Mouse (Mus musculus) myocyte (in vitro differentiated cells): ENCODE data around the gene Arhgef26. TPM values are rescaled to one million over a fixed set of nuclear protein-coding genes. Genes with fewer than 3 reads are reported as not detected.

Experiments used
- H3K27me3 ChIP-seq: one replicate; pipeline ENCODE4 v1.6.1; 2011; ENCODE audit not compliant: control insufficient read depth, insufficient read depth, insufficient read length
- H3K36me3 ChIP-seq: one replicate; pipeline ENCODE4 v1.6.1; 2011; ENCODE audit not compliant: control insufficient read depth, insufficient read depth
- H3K4me2 ChIP-seq: one replicate; pipeline ENCODE4 v1.6.1; 2011; ENCODE audit warnings: low read depth, control low read depth
- H3K4me3 ChIP-seq: one replicate; pipeline ENCODE4 v1.5.1; 2011; ENCODE audit warnings: mild to moderate bottlenecking, control low read depth, moderate library complexity
- H3K79me2 ChIP-seq: one replicate; pipeline ENCODE4 v1.6.1; 2011; ENCODE audit not compliant: control insufficient read depth, insufficient read depth
- H3ac ChIP-seq: one replicate; pipeline ENCODE4 v1.6.1; 2011; ENCODE audit not compliant: control insufficient read depth, insufficient read length
- CEBPB ChIP-seq: IDR thresholded peaks from 2 replicates; pipeline ENCODE4 v1.6.1; 2011; ENCODE audit warnings: mild to moderate bottlenecking, moderate library complexity; ENCODE audit not compliant: poor library complexity, insufficient read depth, severe bottlenecking
- E2F4 ChIP-seq: IDR thresholded peaks from one replicate; pipeline ENCODE4 v1.6.1; 2011; ENCODE audit warnings: mild to moderate bottlenecking, control low read depth, moderate library complexity; ENCODE audit not compliant: insufficient read depth
- MAX ChIP-seq: IDR thresholded peaks from one replicate; pipeline ENCODE4 v1.6.1; 2011; ENCODE audit warnings: low read depth, mild to moderate bottlenecking, control low read depth
- MYOD1 ChIP-seq, 3 experiments: IDR thresholded peaks; one replicate each; pipeline ENCODE4 v1.6.1; 2011; ENCODE audit warnings: control low read depth in 2 of 3, low read depth in 2 of 3, mild to moderate bottlenecking in 2 of 3, moderate library complexity in 1 of 3; ENCODE audit not compliant: insufficient read length in 2 of 3, control insufficient read depth in 1 of 3
- MYOG ChIP-seq, 3 experiments: IDR thresholded peaks; one replicate each; pipeline ENCODE4 v1.6.1; 2011; ENCODE audit warnings: control low read depth in 2 of 3, low read depth in 2 of 3, mild to moderate bottlenecking in 2 of 3; ENCODE audit not compliant: insufficient read length in 2 of 3, control insufficient read depth in 1 of 3, insufficient read depth in 1 of 3
- POLR2A ChIP-seq: IDR thresholded peaks from one replicate; pipeline ENCODE4 v1.6.1; 2011; ENCODE audit warnings: low read depth, mild to moderate bottlenecking, control low read depth, moderate library complexity; ENCODE audit not compliant: insufficient read length
- POLR2AphosphoS2 ChIP-seq: IDR thresholded peaks from one replicate; pipeline ENCODE4 v1.6.1; 2011; ENCODE audit warnings: low read depth, control low read depth; ENCODE audit not compliant: insufficient read length
- REST ChIP-seq: IDR thresholded peaks from one replicate; pipeline ENCODE4 v1.6.1; 2011; ENCODE audit warnings: mild to moderate bottlenecking, control low read depth, moderate library complexity; ENCODE audit not compliant: insufficient read depth, insufficient read length
- SRF ChIP-seq: IDR thresholded peaks from one replicate; pipeline ENCODE4 v1.6.1; 2011; ENCODE audit warnings: low read depth; ENCODE audit not compliant: control insufficient read depth, insufficient read length
- TCF12 ChIP-seq: IDR thresholded peaks from one replicate; pipeline ENCODE4 v1.6.1; 2011; ENCODE audit warnings: mild to moderate bottlenecking, control low read depth; ENCODE audit not compliant: poor library complexity, insufficient read depth, severe bottlenecking
- TCF3 ChIP-seq: IDR thresholded peaks from one replicate; pipeline ENCODE4 v1.6.1; 2011; ENCODE audit warnings: low read depth, control low read depth; ENCODE audit not compliant: insufficient read length
- USF1 ChIP-seq: IDR thresholded peaks from one replicate; pipeline ENCODE4 v1.6.1; 2011; ENCODE audit warnings: low read depth, mild to moderate bottlenecking, control low read depth, moderate library complexity
- polyA plus RNA-seq: library from polyadenylated mRNA; unstranded; fragments of >200 nt; fragmentation: generic; extraction: Trizol; gene quantifications from one replicate; pipeline ENCODE4 v1.2.1, GENCODE M21; 2012; ENCODE audit warnings: missing spikeins

The Arhgef26 gene
- polyA plus RNA-seq, result 4.1 TPM

- no peak for TF ChIP-seq MAX
- no peak for TF ChIP-seq CEBPB
- no peak for TF ChIP-seq REST
- Histone ChIP-seq H3K27me3 (no peaks in the 10 kb centered on the region), H3ac (peak within 1 kb of the TSS; percentile 48), H3K36me3 (no peaks in the 10 kb centered on the region), H3K79me2 (no peaks in the 10 kb centered on the region), H3K4me3 (peak within 1 kb of the TSS; percentile 55), H3K4me2 (peak within 1 kb of the TSS; percentile 87)
Observed at GRCm38 (mm10) chr3:62338044-62338443, at the start of gene Arhgef26. Arhgef26 (plus strand) TSS chr3:62338344.

DNA sequence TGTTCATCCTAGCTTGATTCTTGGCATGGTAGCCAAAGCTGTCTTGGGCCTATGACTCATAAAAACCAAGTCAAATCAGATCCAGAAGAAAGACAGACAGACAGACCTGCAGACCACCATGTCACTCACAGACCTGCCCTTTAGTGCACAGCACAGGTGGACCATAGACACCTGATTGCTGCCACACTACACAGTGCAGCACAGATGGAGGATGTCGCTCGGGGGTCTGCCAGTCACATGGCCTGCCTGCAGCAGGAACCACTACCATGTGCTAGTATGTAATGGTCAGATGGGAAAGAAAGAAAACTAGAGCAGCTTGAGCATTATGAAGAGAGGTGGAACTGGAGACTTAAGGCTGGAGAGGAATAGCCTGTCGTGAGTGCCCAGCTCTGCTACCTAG is 27.7 kb upstream of the Arhgef26 start:
- no peak overlapping the region for H3ac ChIP-seq
- TF ChIP-seq TCF12 (no peak), MAX (no peak), MYOG (IDR thresholded peaks at IDR 0.05; ENCODE audit: control insufficient read depth in 1 of 3, insufficient read depth in 1 of 3, insufficient read length in 2 of 3, low read depth in 2 of 3) (no peak), CEBPB (no peak), TCF3 (no peak), USF1 (no peak), MYOD1 (IDR thresholded peaks at IDR 0.05; ENCODE audit: control insufficient read depth in 1 of 3, insufficient read length in 2 of 3, low read depth in 2 of 3) (no peak), E2F4 (no peak), REST (no peak), SRF (no peak), POLR2AphosphoS2 (no peak), POLR2A (no peak)
- no peaks in the 10 kb centered on the region for H3K79me2 ChIP-seq

DNA sequence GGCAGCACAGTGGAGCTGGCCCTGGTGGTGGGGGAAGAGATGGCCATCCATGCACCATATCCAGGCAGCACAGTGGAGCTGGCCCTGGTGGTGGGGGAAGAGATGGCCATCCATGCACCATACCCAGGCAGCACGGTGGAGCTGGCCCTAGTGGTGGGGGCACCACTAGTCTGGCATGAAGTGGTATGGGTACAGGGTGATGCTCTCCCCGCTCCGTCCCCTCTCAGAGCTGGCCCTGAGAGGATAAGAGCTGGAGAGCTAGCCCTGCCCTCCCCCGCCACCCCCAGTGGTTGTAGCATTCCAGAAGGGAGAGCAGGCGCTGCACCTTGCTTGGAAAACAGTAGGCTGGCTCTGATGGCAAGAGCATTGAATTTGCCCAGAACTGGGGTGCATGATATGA is 26.9 kb upstream of the Arhgef26 start:
- Histone ChIP-seq H3K79me2 (no peaks in the 10 kb centered on the region), H3K36me3 (no peaks in the 10 kb centered on the region), H3ac (no peak overlapping the region), H3K4me3 (no peak overlapping the region), H3K27me3 (no peaks in the 10 kb centered on the region), H3K4me2 (no peak overlapping the region)
- TF ChIP-seq USF1 (no peak), MAX (no peak), TCF3 (no peak), CEBPB (no peak), E2F4 (no peak), TCF12 (no peak)

More for the DNA sequence above, 27.7 kb upstream of the Arhgef26 start:
- no peak overlapping the region for H3K4me2 ChIP-seq
- H3K27me3 ChIP-seq, result no peaks in the 10 kb centered on the region
- no peaks in the 10 kb centered on the region for H3K36me3 ChIP-seq
- H3K4me3 ChIP-seq, result no peak overlapping the region

- Histone ChIP-seq H3K27me3 (no peaks in the 10 kb centered on the region), H3K4me3 (no peak overlapping the region), H3K79me2 (no peaks in the 10 kb centered on the region), H3ac (no peak overlapping the region), H3K4me2 (no peak overlapping the region), H3K36me3 (no peaks in the 10 kb centered on the region)
- TF ChIP-seq MYOG (IDR thresholded peaks at IDR 0.05; ENCODE audit: control insufficient read depth in 1 of 3, insufficient read depth in 1 of 3, insufficient read length in 2 of 3, low read depth in 2 of 3), result no peak
- TF ChIP-seq REST, result no peak
- no peak for TF ChIP-seq TCF12
- TF ChIP-seq MAX, result no peak
Observed at GRCm38 (mm10) chr3:62324708-62325107, 13.4 kb upstream of the Arhgef26 start.

DNA sequence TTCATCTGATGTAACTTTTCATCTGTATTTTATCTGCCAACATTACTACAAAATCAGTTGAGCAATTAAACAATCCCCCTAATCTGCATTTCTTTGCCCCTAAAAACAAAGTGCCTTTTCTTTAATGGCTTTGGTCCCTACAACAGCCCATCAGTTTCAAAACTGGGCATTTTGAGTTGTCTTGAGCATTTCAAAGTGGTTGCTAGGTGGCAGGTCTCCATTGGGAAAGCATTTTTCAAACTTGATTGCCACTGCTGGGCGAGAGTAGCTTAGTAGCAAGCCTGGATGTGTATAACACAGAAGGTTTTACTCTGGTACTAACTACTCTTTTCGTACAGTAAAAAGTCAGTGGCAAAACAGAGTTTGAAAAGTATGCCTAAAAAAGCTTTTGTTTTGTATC is 10.2 kb upstream of the Arhgef26 start:
- Histone ChIP-seq H3K4me3 (no peak overlapping the region), H3K4me2 (no peak overlapping the region), H3K79me2 (no peaks in the 10 kb centered on the region), H3K36me3 (no peaks in the 10 kb centered on the region), H3ac (no peak overlapping the region), H3K27me3 (no peaks in the 10 kb centered on the region)
- TF ChIP-seq MYOD1 (IDR thresholded peaks at IDR 0.05; ENCODE audit: control insufficient read depth in 1 of 3, insufficient read length in 2 of 3, low read depth in 2 of 3) (no peak), REST (no peak), POLR2A (no peak), TCF3 (no peak), POLR2AphosphoS2 (no peak), CEBPB (no peak), MYOG (IDR thresholded peaks at IDR 0.05; ENCODE audit: control insufficient read depth in 1 of 3, insufficient read depth in 1 of 3, insufficient read length in 2 of 3, low read depth in 2 of 3) (no peak), MAX (no peak), TCF12 (no peak)

DNA sequence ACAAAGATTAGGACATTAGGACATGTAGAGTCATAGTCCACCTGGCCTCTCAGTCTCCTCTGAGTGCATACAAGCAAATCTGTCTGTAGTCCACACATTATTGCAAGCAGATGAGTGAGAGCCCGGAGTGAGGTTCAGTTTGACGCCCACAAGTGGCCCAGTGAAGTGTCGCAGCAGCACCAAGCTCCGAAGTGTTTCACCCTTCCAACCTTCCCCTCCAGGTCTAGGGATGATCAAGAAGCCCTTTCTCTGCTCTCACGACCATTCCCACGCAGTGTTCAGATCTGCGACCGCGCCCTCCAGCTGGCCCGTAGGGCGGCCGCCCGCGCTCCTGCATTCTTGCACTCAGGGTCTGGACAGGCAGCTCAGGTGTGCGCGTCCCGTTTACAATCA is 313 bp downstream of the Arhgef26 start:
- no peaks in the 10 kb centered on the region for H3K79me2 ChIP-seq
- no peaks in the 10 kb centered on the region for H3K27me3 ChIP-seq
- peak overlapping the region; percentile 55 for H3K4me3 ChIP-seq
- no peaks in the 10 kb centered on the region for H3K36me3 ChIP-seq
- peak overlapping the region; percentile 87 for H3K4me2 ChIP-seq
- H3ac ChIP-seq, result peak overlapping the region; percentile 48
- TF ChIP-seq SRF (no peak), REST (no peak), POLR2AphosphoS2 (no peak), USF1 (no peak), MYOD1 (IDR thresholded peaks at IDR 0.05; ENCODE audit: control insufficient read depth in 1 of 3, insufficient read length in 2 of 3, low read depth in 2 of 3) (no peak), E2F4 (no peak), TCF12 (no peak), MYOG (IDR thresholded peaks at IDR 0.05; ENCODE audit: control insufficient read depth in 1 of 3, insufficient read depth in 1 of 3, insufficient read length in 2 of 3, low read depth in 2 of 3) (no peak), CEBPB (no peak), TCF3 (no peak), POLR2A (no peak), MAX (no peak)
